Mouse (Mus musculus) erythroblast, embryonic 14.5 days (primary cell): ENCODE data around the gene Slc13a5. TPM values are rescaled to one million over a fixed set of nuclear protein-coding genes. Genes with fewer than 3 reads are reported as not detected.

Experiments used
- H3K27me3 ChIP-seq: 2 replicates; pipeline ENCODE4 v1.6.1; 2012; ENCODE audit warnings: inconsistent platforms; ENCODE audit not compliant: control insufficient read depth
- H3K36me3 ChIP-seq: 2 replicates; pipeline ENCODE4 v1.6.1; 2012; ENCODE audit warnings: mild to moderate bottlenecking, inconsistent platforms; ENCODE audit not compliant: control insufficient read depth
- H3K4me1 ChIP-seq: 2 replicates; pipeline ENCODE4 v1.6.1; 2012; ENCODE audit warnings: inconsistent platforms; ENCODE audit not compliant: control insufficient read depth
- H3K4me3 ChIP-seq: replicated peaks from 2 replicates; pipeline ENCODE3; 2012; ENCODE audit warnings: moderate library complexity, mild to moderate bottlenecking, inconsistent platforms
- H3K9me3 ChIP-seq: 2 replicates; pipeline ENCODE4 v1.6.1; 2012; ENCODE audit warnings: low read length, inconsistent platforms, mixed read lengths; ENCODE audit not compliant: control insufficient read depth
- GATA1 ChIP-seq: IDR thresholded peaks from 2 replicates; pipeline ENCODE4 v1.6.1; 2012; ENCODE audit warnings: low read length, inconsistent platforms, mixed read lengths
- TAL1 ChIP-seq: IDR thresholded peaks from 3 replicates; pipeline ENCODE4 v1.6.1; 2012; ENCODE audit warnings: low read length, inconsistent platforms, mixed read lengths
- polyA plus RNA-seq: library from polyadenylated mRNA; stranded (reverse); fragments of >175 nt; gene quantifications from 2 replicates; pipeline ENCODE4 v1.2.3, GENCODE M21; 2012

Gene Slc13a5
- polyA plus RNA-seq, 1 experiment: not detected

GRCm38 (mm10) chr11:72287543-72287942, 20.5 kb upstream of the Slc13a5 start:
- Histone ChIP-seq H3K9me3 (no peaks in the 10 kb centered on the region), H3K4me1 (no peaks in the 10 kb centered on the region)

GRCm38 (mm10) chr11:72287126-72287525, 20.1 kb upstream of the Slc13a5 start:
- H3K4me1 ChIP-seq: no peaks in the 10 kb centered on the region
- H3K36me3 ChIP-seq: no peaks in the 10 kb centered on the region
- H3K4me3 ChIP-seq: no peak overlapping the region
- no peaks in the 10 kb centered on the region for H3K27me3 ChIP-seq
- no peaks in the 10 kb centered on the region for H3K9me3 ChIP-seq
- no peak for TF ChIP-seq TAL1
- TF ChIP-seq GATA1: no peak

More at GRCm38 (mm10) chr11:72287543-72287942, 20.5 kb upstream of the Slc13a5 start:
- Histone ChIP-seq H3K36me3 (no peaks in the 10 kb centered on the region), H3K4me3 (no peak overlapping the region), H3K27me3 (no peaks in the 10 kb centered on the region)
- TF ChIP-seq GATA1: no peak
- no peak for TF ChIP-seq TAL1

GRCm38 (mm10) chr11:72286651-72287050, 19.6 kb upstream of the Slc13a5 start:
- TF ChIP-seq GATA1: no peak
- Histone ChIP-seq H3K27me3 (no peaks in the 10 kb centered on the region), H3K9me3 (no peaks in the 10 kb centered on the region), H3K4me3 (no peak overlapping the region), H3K4me1 (no peaks in the 10 kb centered on the region), H3K36me3 (no peaks in the 10 kb centered on the region)

- no peak for TF ChIP-seq TAL1
- no peak for TF ChIP-seq GATA1
- Histone ChIP-seq H3K36me3 (no peaks in the 10 kb centered on the region), H3K9me3 (no peaks in the 10 kb centered on the region), H3K27me3 (no peaks in the 10 kb centered on the region), H3K4me3 (no peak overlapping the region), H3K4me1 (no peaks in the 10 kb centered on the region)
Observed at GRCm38 (mm10) chr11:72285971-72286480, 19.0 kb upstream of the Slc13a5 start.

- Histone ChIP-seq H3K36me3 (no peaks in the 10 kb centered on the region), H3K4me1 (no peaks in the 10 kb centered on the region), H3K27me3 (no peaks in the 10 kb centered on the region), H3K9me3 (no peaks in the 10 kb centered on the region), H3K4me3 (no peak overlapping the region)
- no peak for TF ChIP-seq TAL1
- TF ChIP-seq GATA1: no peak
Observed at GRCm38 (mm10) chr11:72284532-72285182, 17.6 kb upstream of the Slc13a5 start.

GRCm38 (mm10) chr11:72283486-72284224, 16.6 kb upstream of the Slc13a5 start:
- no peaks in the 10 kb centered on the region for H3K27me3 ChIP-seq
- TF ChIP-seq GATA1 (no peak), TAL1 (no peak)
- no peaks in the 10 kb centered on the region for H3K9me3 ChIP-seq
- no peak overlapping the region for H3K4me3 ChIP-seq
- no peaks in the 10 kb centered on the region for H3K4me1 ChIP-seq
- no peaks in the 10 kb centered on the region for H3K36me3 ChIP-seq

GRCm38 (mm10) chr11:72281852-72282400, 14.9 kb upstream of the Slc13a5 start:
- H3K4me3 ChIP-seq: no peak overlapping the region
- H3K27me3 ChIP-seq: no peaks in the 10 kb centered on the region
- TF ChIP-seq GATA1: no peak
- no peak for TF ChIP-seq TAL1
- H3K36me3 ChIP-seq: no peaks in the 10 kb centered on the region
- no peaks in the 10 kb centered on the region for H3K4me1 ChIP-seq
- H3K9me3 ChIP-seq: no peaks in the 10 kb centered on the region

GRCm38 (mm10) chr11:72281143-72281851, 14.3 kb upstream of the Slc13a5 start:
- H3K4me1 ChIP-seq: no peaks in the 10 kb centered on the region
- TF ChIP-seq TAL1: no peak
- no peak for TF ChIP-seq GATA1
- no peaks in the 10 kb centered on the region for H3K36me3 ChIP-seq
- no peaks in the 10 kb centered on the region for H3K27me3 ChIP-seq
- no peak overlapping the region for H3K4me3 ChIP-seq
- H3K9me3 ChIP-seq: no peaks in the 10 kb centered on the region

- H3K36me3 ChIP-seq: no peaks in the 10 kb centered on the region
- H3K27me3 ChIP-seq: 0 out of 2 replicates have a peak, but pooled peaks cover 2% of the 10 kb centered on the region
- no peak overlapping the region for H3K4me3 ChIP-seq
- TF ChIP-seq TAL1: no peak
- no peak for TF ChIP-seq GATA1
- no peaks in the 10 kb centered on the region for H3K4me1 ChIP-seq
- H3K9me3 ChIP-seq: no peaks in the 10 kb centered on the region
Observed at GRCm38 (mm10) chr11:72273341-72273740, 6.3 kb upstream of the Slc13a5 start.
